Mouse (Mus musculus) intestine, postnatal 0 days (tissue): ENCODE measurements around the gene Wwc2. TPM values are rescaled to one million over a fixed set of nuclear protein-coding genes. Genes with fewer than 3 reads are reported as not detected.

ENCODE experiments used
- ATAC-seq: fragments of 200-750 bp; cut with Nextera tagmentation; 2 replicates; pipeline ENCODE4 v1.8.0; 2017; ENCODE audit warnings: mild to moderate bottlenecking, moderate TSS enrichment, moderate library complexity
- H3K27ac ChIP-seq: fragments of 300-500 bp; sonication (generic); 2 replicates; pipeline ENCODE4 v1.5.1; 2014; ENCODE audit warnings: mild to moderate bottlenecking, low read depth, low read length, moderate library complexity
- H3K27me3 ChIP-seq: fragments of 300-500 bp; sonication (generic); replicated peaks from 2 replicates; pipeline ENCODE4 v1.6.1; 2014; ENCODE audit warnings: low read length, mixed read lengths; ENCODE audit not compliant: control insufficient read depth, insufficient read depth
- H3K36me3 ChIP-seq: fragments of 300-500 bp; sonication (generic); 2 replicates; pipeline ENCODE4 v1.6.1; 2014; ENCODE audit warnings: mild to moderate bottlenecking, moderate library complexity; ENCODE audit not compliant: control insufficient read depth, insufficient read depth
- H3K4me1 ChIP-seq: fragments of 300-500 bp; sonication (generic); replicated peaks from 2 replicates; pipeline ENCODE4 v1.6.1; 2014; ENCODE audit warnings: antibody characterized with exemption, low read length, mixed read lengths; ENCODE audit not compliant: control insufficient read depth, insufficient read depth
- H3K4me2 ChIP-seq: fragments of 300-500 bp; sonication (generic); replicated peaks from 2 replicates; pipeline ENCODE4 v1.6.1; 2014; ENCODE audit warnings: low read depth, mild to moderate bottlenecking, moderate library complexity
- H3K4me3 ChIP-seq: fragments of 300-500 bp; sonication (generic); 2 replicates; pipeline ENCODE4 v1.5.1; 2014; ENCODE audit warnings: low read depth, low read length
- H3K9ac ChIP-seq: fragments of 300-500 bp; sonication (generic); 2 replicates; pipeline ENCODE4 v1.6.1; 2014; ENCODE audit warnings: mild to moderate bottlenecking, low read depth, low read length
- H3K9me3 ChIP-seq: fragments of 300-500 bp; sonication (generic); 2 replicates; pipeline ENCODE4 v1.6.1; 2016; ENCODE audit warnings: mixed run types; ENCODE audit not compliant: control insufficient read depth
- CTCF ChIP-seq: sonication (generic); IDR thresholded peaks from 2 replicates; pipeline ENCODE4 v1.5.1; 2016; ENCODE audit warnings: low read depth, mild to moderate bottlenecking, control low read depth, antibody characterized with exemption, moderate library complexity
- WGBS: fragments of 180-500 bp; shearing (Covaris S2); extraction: QIAGEN DNeasy Blood & Tissue Kit; methylation state at CpG from one replicate; pipeline ENCODE4 v1.1.7; 2014; 5-methylcytosine and 5-hydroxymethylcytosine counted together
- polyA plus RNA-seq: library from polyadenylated mRNA; unstranded; fragments of >200 nt; fragmentation: Nextera tagmentation; extraction: Ambion mirVana; gene quantifications from 2 replicates; pipeline ENCODE4 v1.2.1, GENCODE M21; 2015

Wwc2 gene
- polyA plus RNA-seq, 1 experiment from 2014 or later, result 6.7 TPM

DNA sequence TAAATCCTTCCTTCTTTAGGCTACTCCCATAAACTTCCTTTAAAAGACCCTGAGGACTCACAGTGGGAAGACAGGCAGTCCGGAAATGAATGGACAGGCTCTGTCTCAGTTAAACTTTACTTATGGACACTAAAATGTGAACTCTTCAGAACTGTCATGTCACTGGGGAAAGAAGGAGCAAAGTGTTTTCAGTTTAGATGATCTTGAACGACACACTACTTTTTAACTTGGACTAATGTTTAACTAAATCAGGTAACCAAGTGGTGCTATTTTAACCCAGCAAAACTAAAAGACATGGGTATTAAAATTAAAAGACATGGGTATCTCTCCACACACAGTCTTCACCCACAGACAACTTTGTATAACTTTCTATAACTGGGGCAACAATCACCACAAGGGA lies 19.6 kb downstream of the Wwc2 start:
- H3K36me3 ChIP-seq, result no peaks in the 10 kb centered on the region
- ATAC-seq, result no peak
- no peak overlapping the region for H3K4me3 ChIP-seq
- H3K4me1 ChIP-seq, result no peaks in the 10 kb centered on the region
- H3K9me3 ChIP-seq, result no peaks in the 10 kb centered on the region
- no peak overlapping the region for H3K27ac ChIP-seq
- H3K4me2 ChIP-seq, result no peak overlapping the region
- no peak overlapping the region for H3K9ac ChIP-seq
- no peak for TF ChIP-seq CTCF
- 54% methylated on average over 2 of the region's 2 CpGs for WGBS
- H3K27me3 ChIP-seq, result no peaks in the 10 kb centered on the region

DNA sequence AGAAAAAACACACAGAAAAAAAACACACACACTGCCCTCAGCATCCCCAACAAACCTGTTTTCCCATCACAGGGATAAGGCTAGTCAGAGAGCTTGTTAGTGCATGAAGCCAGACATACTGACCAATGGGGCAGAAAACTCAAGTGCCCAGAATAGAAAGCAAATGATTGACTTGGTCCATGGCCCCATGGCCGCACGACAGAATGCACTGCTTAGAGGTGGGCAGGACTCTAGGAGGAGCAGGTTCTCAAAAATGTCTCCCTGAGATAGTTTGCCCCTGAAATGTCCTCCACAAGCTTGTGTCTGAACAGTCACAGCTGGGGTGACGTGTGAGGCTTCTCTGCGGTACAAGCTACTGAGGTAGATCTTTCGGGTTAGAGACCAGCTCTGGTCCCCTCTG lies 20.1 kb downstream of the Wwc2 start:
- Histone ChIP-seq H3K27ac (no peak overlapping the region), H3K4me3 (no peak overlapping the region), H3K4me1 (no peaks in the 10 kb centered on the region), H3K36me3 (no peaks in the 10 kb centered on the region), H3K9me3 (no peaks in the 10 kb centered on the region), H3K4me2 (no peak overlapping the region), H3K27me3 (no peaks in the 10 kb centered on the region), H3K9ac (no peak overlapping the region)
- no peak for TF ChIP-seq CTCF
- 80% methylated on average over 5 of the region's 5 CpGs for WGBS
- no peak for ATAC-seq

DNA sequence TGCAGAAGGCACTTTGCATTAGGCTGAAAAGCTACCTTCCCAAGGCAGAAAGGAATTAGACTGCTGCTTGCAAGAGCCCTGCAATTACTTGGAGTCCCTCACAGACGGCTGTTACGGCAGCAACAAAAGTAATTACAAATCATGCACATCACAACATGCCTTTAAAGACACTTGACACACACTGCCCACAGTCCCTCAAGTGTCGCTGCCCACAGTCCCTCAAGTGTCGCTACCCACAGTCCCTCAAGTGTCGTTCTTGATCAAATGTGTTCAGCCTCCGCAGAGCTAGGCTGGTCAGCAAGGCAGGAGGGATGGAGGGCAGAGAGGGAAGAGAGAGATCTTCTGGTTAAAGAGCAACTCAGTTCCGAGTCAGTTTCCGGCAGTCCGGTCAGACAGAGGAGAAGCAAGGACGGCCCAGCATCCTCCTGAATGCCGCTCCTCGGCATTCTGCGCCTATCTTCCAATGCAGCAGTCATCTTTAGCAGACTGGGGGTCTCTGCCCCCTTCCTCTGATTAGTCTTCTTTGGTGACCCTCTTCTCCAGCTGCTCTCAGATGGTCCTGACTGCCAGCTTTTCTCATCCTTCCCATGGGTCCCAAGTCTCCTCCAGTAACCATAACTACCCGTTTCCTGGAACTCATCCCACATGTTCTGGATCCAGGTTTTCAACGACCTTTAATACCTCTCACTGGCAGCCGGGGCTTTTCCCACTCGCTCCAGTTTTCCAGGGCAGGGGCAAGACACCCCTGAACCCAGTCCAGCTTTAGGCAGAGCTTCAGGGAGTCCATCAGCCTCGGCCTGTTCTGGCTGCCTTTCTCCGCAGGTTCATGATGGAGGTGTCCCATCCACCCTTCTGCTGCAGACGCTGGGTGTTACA lies 23.4 kb downstream of the Wwc2 start:
- Histone ChIP-seq H3K4me1 (no peaks in the 10 kb centered on the region), H3K4me2 (no peak overlapping the region), H3K27me3 (no peaks in the 10 kb centered on the region), H3K9me3 (no peaks in the 10 kb centered on the region), H3K27ac (no peak overlapping the region), H3K36me3 (no peaks in the 10 kb centered on the region), H3K4me3 (no peak overlapping the region), H3K9ac (no peak overlapping the region)
- WGBS, result 64% methylated on average over 20 of the region's 20 CpGs
- no peak for ATAC-seq
- TF ChIP-seq CTCF, result no peak

DNA sequence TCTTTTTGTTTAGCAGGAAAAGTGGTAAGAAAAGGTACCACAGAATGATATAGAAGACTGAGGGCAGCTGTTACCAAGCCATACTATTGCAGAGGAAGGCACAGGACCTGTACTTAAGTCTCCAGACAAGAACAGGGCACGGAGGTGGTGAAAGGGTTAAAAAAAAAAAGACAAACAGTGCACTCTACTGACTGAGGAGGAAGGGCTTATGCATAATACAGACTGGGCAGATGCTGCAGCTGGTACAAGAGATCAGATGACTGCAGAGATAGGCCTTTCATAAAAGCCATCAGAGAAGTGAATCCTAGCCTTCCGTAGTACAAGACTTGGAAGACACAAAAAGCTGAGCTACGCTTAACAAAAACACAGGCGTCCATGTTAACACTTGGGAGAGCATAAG lies 28.2 kb downstream of the Wwc2 start:
- H3K27ac ChIP-seq, result no peak overlapping the region
- H3K4me3 ChIP-seq, result no peak overlapping the region
- no peak overlapping the region for H3K9ac ChIP-seq
- H3K27me3 ChIP-seq, result no peaks in the 10 kb centered on the region
- TF ChIP-seq CTCF, result no peak
- H3K36me3 ChIP-seq, result no peaks in the 10 kb centered on the region
- no peak for ATAC-seq
- H3K9me3 ChIP-seq, result no peaks in the 10 kb centered on the region
- 65% methylated on average over 4 of the region's 4 CpGs for WGBS
- H3K4me2 ChIP-seq, result no peak overlapping the region
- no peaks in the 10 kb centered on the region for H3K4me1 ChIP-seq

DNA sequence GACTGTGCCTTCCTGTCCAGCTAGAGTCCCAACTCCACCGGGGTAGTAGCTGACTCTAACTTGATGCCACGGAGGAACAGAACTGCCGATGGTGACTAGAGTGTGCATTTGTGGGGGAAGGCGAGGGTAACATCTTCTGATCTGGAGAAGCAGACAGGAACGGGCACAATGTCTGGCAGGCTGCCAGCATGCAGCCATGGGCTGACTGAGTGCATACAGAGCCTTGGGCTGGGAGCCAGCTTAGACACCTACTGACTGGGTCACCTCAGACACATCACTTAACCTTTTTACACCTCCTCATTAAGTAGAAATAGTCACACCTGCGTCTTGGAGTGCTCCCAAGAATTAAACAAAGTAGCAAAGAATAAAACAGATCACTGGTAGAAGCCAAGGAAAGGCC lies 28.7 kb downstream of the Wwc2 start:
- Histone ChIP-seq H3K27me3 (no peaks in the 10 kb centered on the region), H3K4me3 (no peak overlapping the region), H3K4me1 (no peaks in the 10 kb centered on the region), H3K9ac (no peak overlapping the region), H3K4me2 (no peak overlapping the region), H3K9me3 (no peaks in the 10 kb centered on the region), H3K27ac (no peak overlapping the region), H3K36me3 (no peaks in the 10 kb centered on the region)
- TF ChIP-seq CTCF, result no peak
- ATAC-seq, result no peak
- WGBS, result 51% methylated on average over 6 of the region's 6 CpGs

DNA sequence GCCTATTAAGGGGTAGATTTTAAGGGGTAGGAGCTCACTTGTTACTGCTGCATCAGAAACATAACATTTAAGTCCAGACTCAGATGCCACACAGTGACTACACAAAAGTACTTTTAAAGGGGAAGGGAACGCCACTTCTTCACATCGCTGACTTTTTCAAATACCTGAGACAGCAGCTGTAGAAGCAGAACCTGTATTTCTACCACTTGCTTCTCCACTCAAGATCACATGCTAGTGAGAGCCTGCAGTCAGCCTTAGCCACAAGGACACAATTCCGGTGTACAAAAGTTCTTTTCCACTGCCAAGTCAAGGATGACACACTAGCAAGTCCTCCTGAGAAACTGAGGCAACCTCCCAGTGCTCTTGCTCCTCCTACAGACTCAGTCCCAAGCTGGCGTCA lies 33.2 kb downstream of the Wwc2 start:
- TF ChIP-seq CTCF, result no peak
- no peaks in the 10 kb centered on the region for H3K4me1 ChIP-seq
- H3K4me2 ChIP-seq, result no peak overlapping the region
- 91% methylated on average over 4 of the region's 4 CpGs for WGBS
- H3K4me3 ChIP-seq, result no peak overlapping the region
- H3K27ac ChIP-seq, result no peak overlapping the region
- no peaks in the 10 kb centered on the region for H3K27me3 ChIP-seq
- H3K9ac ChIP-seq, result no peak overlapping the region
- H3K36me3 ChIP-seq, result no peaks in the 10 kb centered on the region
- ATAC-seq, result no peak
- no peaks in the 10 kb centered on the region for H3K9me3 ChIP-seq
